Mouse (Mus musculus) embryonic fibroblast, embryonic 13.5 days (primary cell): ENCODE data around the gene Podxl2.

Experiments used
- CTCF ChIP-seq: IDR thresholded peaks from 2 replicates; pipeline ENCODE4 v1.5.1; 2011; ENCODE audit warnings: mild to moderate bottlenecking, control low read depth, low read length, moderate library complexity, borderline replicate concordance; ENCODE audit not compliant: insufficient read depth
- POLR2A ChIP-seq: IDR thresholded peaks from 2 replicates; pipeline ENCODE4 v1.6.1; 2011; ENCODE audit warnings: low read depth, mild to moderate bottlenecking, control low read depth, low read length, moderate library complexity

- TF ChIP-seq POLR2A (no peak), CTCF (no peak)
These were observed 74.1 kb downstream of the Podxl2 start for GRCm38 (mm10) chr6:88800735-88801134.
